ENCODE assay signal across 8 mouse cellular contexts in the genomic region with DNA sequence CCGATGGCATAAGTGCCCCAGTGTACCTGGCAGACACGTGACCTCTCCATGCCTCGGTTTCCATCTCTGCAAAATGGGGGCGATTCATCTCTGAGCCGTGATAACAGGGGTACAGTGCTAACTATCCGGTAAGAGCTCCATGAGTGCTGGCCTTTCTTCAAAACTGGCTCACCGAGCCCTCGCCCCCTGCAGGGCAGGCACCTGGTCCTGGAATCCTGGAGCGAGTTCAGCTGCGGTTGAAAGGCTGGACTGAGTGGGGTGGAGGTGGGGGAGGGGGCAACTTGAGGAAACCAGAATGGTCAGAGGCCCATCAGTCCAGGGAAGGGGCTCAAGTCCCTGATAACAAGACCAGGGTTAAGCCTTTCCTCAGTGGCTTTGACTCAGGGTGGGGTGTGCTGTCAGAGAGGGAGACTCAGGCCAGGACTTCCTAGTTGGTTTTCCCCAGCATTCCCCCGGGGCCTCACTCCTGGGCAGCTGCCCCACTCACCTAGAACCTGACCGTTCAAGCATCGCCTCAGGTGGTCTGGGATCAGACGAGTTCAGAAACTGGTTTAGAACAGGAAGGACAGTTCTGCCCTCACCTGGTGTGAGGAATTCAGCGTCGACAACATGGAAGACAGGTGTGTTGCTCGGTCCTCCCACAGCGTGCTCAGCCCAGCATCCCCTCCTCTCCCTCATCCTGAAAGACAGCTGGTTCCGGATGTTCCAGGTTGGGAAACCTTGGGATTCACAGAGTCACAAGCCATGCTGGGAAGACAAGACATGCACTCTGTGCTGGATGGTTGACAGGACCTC. TPM values are rescaled to one million over a fixed set of nuclear protein-coding genes. Genes with fewer than 3 reads are reported as not detected.
DNase-seq lines count a peak whose midpoint lies in the region; ATAC-seq lines count a peak whose summit lies in the region.

No protein-coding gene starts in this region.

- H3K27ac ChIP-seq in heart, embryonic 16.5 days (ENCODE audit: low read length), result no peak overlapping the region
- no peak overlapping the region for H3K27ac ChIP-seq in forebrain, embryonic 12.5 days
- H3K27ac ChIP-seq in midbrain, embryonic 10.5 days (replicated peaks), result 0 out of 2 replicates have a peak overlapping the region, but pooled peaks have one; percentile 53

- peaks cover 16% of the 10 kb centered on the region for H3K27me3 ChIP-seq in heart, embryonic 16.5 days (ENCODE audit: control insufficient read depth, insufficient read depth, low read length)
- peaks cover 42% of the 10 kb centered on the region for H3K27me3 ChIP-seq in forebrain, embryonic 12.5 days
- peaks cover 48% of the 10 kb centered on the region for H3K27me3 ChIP-seq in midbrain, embryonic 10.5 days (ENCODE audit: low read depth, poor library complexity, severe bottlenecking)

- 20% methylated on average over 19 of the region's 19 CpGs for WGBS in heart, embryonic 16.5 days
- WGBS in forebrain, embryonic 12.5 days, result 19% methylated on average over 19 of the region's 19 CpGs
- 21% methylated on average over 19 of the region's 19 CpGs for WGBS in midbrain, embryonic 10.5 days

- DNase-seq in heart, postnatal 4 days, result no peak
- DNase-seq in brain, adult 2 months (ENCODE audit: low read depth, low spot score), result peak; percentile 54
- no peak for DNase-seq in midbrain, embryonic 10.5 days (ENCODE audit: low spot score)
- DNase-seq in adrenal gland, postnatal 25 days, result no peak
- DNase-seq in kidney, postnatal 25 days, result no peak
- DNase-seq in layer of hippocampus, postnatal 36 days, result no peak

- no peak overlapping the region; the same call in 1 of the 2 replicates for H3K9ac ChIP-seq in heart, embryonic 16.5 days (ENCODE audit: low read length)
- H3K9ac ChIP-seq in forebrain, embryonic 12.5 days, result no peak overlapping the region

- no peaks in the 10 kb centered on the region for H3K9me3 ChIP-seq in heart, embryonic 16.5 days (replicated peaks; ENCODE audit: control insufficient read depth, low read length)
- H3K9me3 ChIP-seq in forebrain, embryonic 12.5 days, result no peaks in the 10 kb centered on the region
- H3K9me3 ChIP-seq in midbrain, embryonic 10.5 days (replicated peaks), result no peaks in the 10 kb centered on the region

- no peak for ATAC-seq in heart, embryonic 16.5 days (replicated peaks; ENCODE audit: extremely low read depth, insufficient read depth, low FRiP score)
- peak; percentile 11 for ATAC-seq in forebrain, embryonic 12.5 days (ENCODE audit: low FRiP score)

- peak overlapping the region; percentile 46 for H3K4me3 ChIP-seq in heart, embryonic 16.5 days (ENCODE audit: low read length)
- peak overlapping the region; percentile 44 for H3K4me3 ChIP-seq in forebrain, embryonic 12.5 days (replicated peaks)
- H3K4me3 ChIP-seq in midbrain, embryonic 10.5 days, result peak overlapping the region; percentile 64

- 0 out of 2 replicates have a peak, but pooled peaks cover 4% of the 10 kb centered on the region for H3K4me1 ChIP-seq in heart, embryonic 16.5 days (ENCODE audit: control insufficient read depth, insufficient read depth, low read length)
- H3K4me1 ChIP-seq in forebrain, embryonic 12.5 days, result peaks cover 12% of the 10 kb centered on the region
- H3K4me1 ChIP-seq in midbrain, embryonic 10.5 days, result peaks cover 24% of the 10 kb centered on the region

- no peaks in the 10 kb centered on the region for H3K36me3 ChIP-seq in heart, embryonic 16.5 days (ENCODE audit: control insufficient read depth, insufficient read depth)
- H3K36me3 ChIP-seq in forebrain, embryonic 12.5 days (replicated peaks), result no peaks in the 10 kb centered on the region
- no peaks in the 10 kb centered on the region for H3K36me3 ChIP-seq in midbrain, embryonic 10.5 days

- peak overlapping the region; percentile 87 for H3K4me2 ChIP-seq in heart, embryonic 16.5 days (ENCODE audit: low read depth, low read length)
- peak overlapping the region; percentile 90 for H3K4me2 ChIP-seq in forebrain, embryonic 12.5 days

RNA-seq across cellular contexts. Expression of a gene that starts 1.0 kb away (rescaled TPM):
- 5.3 and 6.6 TPM in 2 replicates for polyA plus RNA-seq in heart, embryonic 16.5 days (2015; fragmentation: Nextera tagmentation; extraction: Ambion mirVana)
- total RNA-seq in heart, postnatal 4 days (2021), result 1 to 10 TPM; 2.6 to 2.7 TPM
- polyA plus RNA-seq in forebrain, embryonic 12.5 days (2016; fragmentation: Nextera tagmentation; extraction: Ambion mirVana), result 17.1 and 17.2 TPM in 2 replicates
- polyA plus RNA-seq in midbrain, embryonic 10.5 days (2016; fragmentation: Nextera tagmentation; extraction: Ambion mirVana), result 5.8 and 6.7 TPM in 2 replicates
- 0.57 and 1.8 TPM in 2 replicates for total RNA-seq in adrenal gland, postnatal 25 days (2021)
- total RNA-seq in layer of hippocampus, postnatal 36 days (2021), result 100 to 1,000 TPM; 133 to 153 TPM

RNA-seq across cellular contexts. Expression of a gene that starts 41.5 kb away (rescaled TPM):
- polyA plus RNA-seq in heart, embryonic 16.5 days (2015; fragmentation: Nextera tagmentation; extraction: Ambion mirVana), result 14.0 and 14.3 TPM in 2 replicates
- total RNA-seq in heart, postnatal 4 days (2021), result 1 to 10 TPM; 8.4 to 9.3 TPM
- polyA plus RNA-seq in forebrain, embryonic 12.5 days (2016; fragmentation: Nextera tagmentation; extraction: Ambion mirVana), result 14.6 and 14.8 TPM in 2 replicates
- polyA plus RNA-seq in midbrain, embryonic 10.5 days (2016; fragmentation: Nextera tagmentation; extraction: Ambion mirVana), result 17.6 and 18.0 TPM in 2 replicates
- total RNA-seq in adrenal gland, postnatal 25 days (2021), result 39.0 and 39.5 TPM in 2 replicates
- total RNA-seq in layer of hippocampus, postnatal 36 days (2021), result 10 to 100 TPM; 26.9 to 30.4 TPM

Comparison
In these comparisons a context has a peak if more than half of its experiments do, and no peak if none do; other contexts are left out.
1. RNA of a gene that starts 1.0 kb away (total RNA-seq): 133 to 153 TPM in layer of hippocampus, postnatal 36 days; 2.6 to 2.7 TPM in heart, postnatal 4 days and 0.57 to 1.8 TPM in adrenal gland, postnatal 25 days; every median in the first group is over 10 times any median in the second.
2. Peak in every context shown above with its lines, with median percentiles within 50 percentile points of each other: H3K4me3 ChIP-seq.